Mouse (Mus musculus) CD4-positive naive resting alpha-beta T cell, adult 57 days (primary cell): ENCODE results near the gene Dnmt3a. TPM values are rescaled to one million over a fixed set of nuclear protein-coding genes. Genes with fewer than 3 reads are reported as not detected.

ENCODE experiments used
- total RNA-seq: library from RNA; stranded (reverse); gene quantifications from one replicate; pipeline ENCODE4 v1.2.4, GENCODE M21; 2023

The Dnmt3a gene
- total RNA-seq, result 91.6 TPM

DNA sequence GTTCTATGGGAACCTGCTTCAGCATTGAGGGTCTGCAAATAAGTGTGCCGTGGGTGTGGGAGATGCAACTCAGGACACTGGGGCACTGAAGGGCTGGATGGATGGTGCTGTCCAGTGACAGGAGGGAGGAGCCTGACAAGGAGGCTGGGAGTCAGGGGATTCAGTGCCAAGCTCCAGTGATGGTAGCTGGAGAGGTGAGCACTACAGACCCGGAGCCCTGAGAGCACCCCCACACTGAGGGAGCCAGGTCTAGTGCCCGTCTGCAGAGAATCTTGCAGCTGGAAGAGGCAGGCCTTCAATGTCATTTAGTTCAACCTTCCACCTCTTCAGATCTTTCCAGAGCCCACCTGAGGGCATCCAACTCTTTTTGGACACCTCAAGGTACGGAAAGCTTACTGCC lies at the start of gene Dnmt3a:
Gene Dnmt3a, plus strand, starts transcription at position 156 of the 400 bp plus-strand sequence.

DNA sequence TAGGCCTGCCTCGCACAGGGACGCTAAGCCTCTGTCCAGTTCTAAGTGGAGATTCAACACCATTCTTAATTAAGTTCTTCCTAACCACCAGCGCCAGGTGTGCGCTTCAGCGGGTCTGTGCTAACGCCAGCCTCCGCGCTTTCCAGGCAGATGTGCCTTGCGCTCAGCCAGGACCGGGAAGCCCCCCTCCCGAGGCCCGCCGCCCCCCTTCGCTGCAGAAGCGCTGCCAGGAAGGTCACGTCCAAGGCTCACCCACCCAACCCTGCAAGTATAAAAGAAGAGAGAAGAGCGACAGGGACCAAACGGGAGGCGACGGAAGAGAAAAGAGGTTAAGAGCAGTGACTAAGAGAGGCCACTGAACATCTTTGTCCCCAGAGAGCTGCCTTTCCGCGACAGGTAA lies 148.8 kb downstream of the Dnmt3a start, which contains the start of gene Pomc:
Gene Pomc, plus strand, starts transcription at position 301 of the 400 bp plus-strand sequence.

Other genes starting within 250 kb of the Dnmt3a start
- gene Dtnb, start 233.6 kb upstream of the Dnmt3a start, total RNA-seq, result 76.0 TPM
- gene Pomc, start 148.9 kb downstream of the Dnmt3a start, total RNA-seq, result 1.2 TPM
- 1.8 TPM for gene Efr3b, start 232.9 kb downstream of the Dnmt3a start, total RNA-seq